Mouse (Mus musculus): ENCODE measurements around the gene Tmem125.

DNA sequence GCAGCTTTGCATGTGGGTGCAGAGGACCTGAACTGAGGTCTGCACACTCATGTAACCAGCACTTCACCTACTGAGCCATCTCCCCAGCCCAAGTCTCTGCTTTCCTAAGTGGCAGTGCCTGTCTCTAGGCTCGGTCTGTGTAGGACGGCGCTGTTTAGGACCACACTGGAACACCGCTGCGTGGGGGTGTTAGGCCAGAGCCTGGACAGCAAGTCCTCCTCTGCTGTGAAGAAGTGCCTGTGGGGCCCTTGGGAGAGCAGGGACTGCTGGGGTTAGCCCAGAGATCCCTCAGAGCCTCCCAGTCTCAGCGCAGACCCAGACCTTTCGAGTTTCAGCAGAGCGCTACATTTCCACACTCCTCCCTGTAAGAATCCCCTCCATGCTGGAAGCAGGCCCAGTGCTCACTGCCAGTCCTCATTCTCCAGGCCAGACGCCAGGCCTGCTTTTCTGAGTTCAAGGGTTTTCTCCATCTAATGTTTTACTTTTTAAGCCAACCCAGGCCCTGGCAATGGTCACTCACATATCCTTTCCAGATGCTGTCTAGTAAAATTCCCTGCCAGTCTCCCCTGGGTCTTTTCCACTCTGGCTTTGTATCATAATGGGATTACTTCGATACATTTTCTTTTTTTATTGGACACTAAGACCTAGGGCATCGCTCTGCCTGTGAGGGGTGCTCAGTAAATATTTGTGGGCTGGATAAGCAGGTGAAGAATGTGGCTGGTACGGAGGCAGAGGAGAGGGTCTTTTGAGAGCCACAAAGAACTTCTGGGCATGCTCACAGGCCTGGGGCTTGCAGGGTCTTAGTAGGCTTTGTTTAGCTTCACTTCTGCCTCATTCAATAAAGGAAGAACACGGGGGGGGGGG, 20.4 kb upstream of the Tmem125 start:
- TF ChIP-seq MYOG (IDR thresholded peaks at IDR 0.05; ENCODE audit: control insufficient read depth, extremely low read depth, insufficient read length) = no peak
- no peak for TF ChIP-seq CTCF (IDR thresholded peaks at IDR 0.05; ENCODE audit: control insufficient read depth, insufficient read depth, insufficient read length)
- no peak for TF ChIP-seq FOSL1 (IDR thresholded peaks at IDR 0.05; ENCODE audit: insufficient read depth, low read length, poor library complexity, severe bottlenecking)
- TF ChIP-seq MYOD1 (IDR thresholded peaks at IDR 0.05; ENCODE audit: control insufficient read depth, insufficient read length, low read depth) = no peak

Data from C2C12 (cell line).